Mouse (Mus musculus): ENCODE results near the gene Ascc1.

DNA sequence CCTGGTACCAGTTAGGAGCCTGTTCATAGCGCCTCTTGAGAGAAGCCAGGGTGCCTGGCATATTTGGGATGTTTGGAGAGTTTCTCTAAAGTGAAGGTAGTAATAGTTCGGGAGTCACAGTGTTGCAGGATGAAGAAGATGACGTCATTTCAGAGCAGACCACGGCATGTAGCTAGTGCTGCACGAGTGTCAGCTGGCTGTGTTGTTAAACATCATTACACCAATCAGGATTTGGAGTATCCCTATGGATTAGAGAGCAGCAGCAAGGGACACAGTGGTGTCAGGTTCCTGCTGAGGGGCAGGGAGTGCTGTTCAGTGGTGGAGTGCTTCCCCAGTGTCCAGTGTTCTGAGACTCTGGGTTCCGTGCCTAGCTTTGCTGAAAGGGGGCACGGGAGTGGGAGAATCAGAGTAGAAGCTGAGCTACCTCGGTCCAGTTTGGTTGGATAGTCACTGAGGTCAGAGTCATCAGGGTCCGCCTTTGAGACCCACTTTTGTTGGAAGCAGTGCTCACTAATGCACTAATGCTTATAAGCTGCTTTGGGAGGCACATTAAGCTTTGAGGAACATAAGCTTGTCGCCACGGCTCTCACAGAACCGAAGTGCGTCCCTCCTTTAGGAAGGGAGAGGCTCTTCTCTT lies 24.3 kb downstream of the Ascc1 start:
- TF ChIP-seq MYOG (IDR thresholded peaks at IDR 0.05; ENCODE audit: control insufficient read depth, extremely low read depth, insufficient read length) (no peak), CTCF (IDR thresholded peaks at IDR 0.05; ENCODE audit: control insufficient read depth, insufficient read depth, insufficient read length) (no peak), CEBPB (IDR thresholded peaks at IDR 0.05; ENCODE audit: low read depth) (no peak), USF1 (IDR thresholded peaks at IDR 0.05; ENCODE audit: low read depth) (no peak), MAX (IDR thresholded peaks at IDR 0.05) (no peak)

Data from C2C12 (cell line).